Mouse (Mus musculus): ENCODE measurements around the gene Cth.

GRCm38 (mm10) chr3:157929417-157929816, 4.5 kb upstream of the Cth start:
- TF ChIP-seq GATA1 (IDR thresholded peaks at IDR 0.05; ENCODE audit: borderline replicate concordance, low read length) = no peak
- no peak for TF ChIP-seq FLI1 (IDR thresholded peaks at IDR 0.05; ENCODE audit: low read length)
